Mouse (Mus musculus) liver, postnatal 0 days (tissue): ENCODE results near the gene Gm5475. TPM values are rescaled to one million over a fixed set of nuclear protein-coding genes. Genes with fewer than 3 reads are reported as not detected.
A peak's percentile ranks its signal among the peaks of the same experiment; 100 is the strongest.

Source experiments
- ATAC-seq: fragments of 200-750 bp; cut with Nextera tagmentation; 2 replicates; pipeline ENCODE4 v1.8.0; 2017; ENCODE audit warnings: mild to moderate bottlenecking, moderate library complexity
- DNase-seq: peaks from one replicate; pipeline ENCODE4 v3.0.0-alpha.2; 2016
- H3K27ac ChIP-seq: fragments of 300-500 bp; sonication (generic); 2 replicates; pipeline ENCODE4 v1.5.1; 2014; ENCODE audit warnings: antibody characterized with exemption, moderate library complexity, mild to moderate bottlenecking, low read depth
- H3K27me3 ChIP-seq: fragments of 300-500 bp; sonication (generic); 2 replicates; pipeline ENCODE4 v1.6.1; 2014; ENCODE audit warnings: low read length, control low read depth, mixed read lengths; ENCODE audit not compliant: insufficient read depth
- H3K36me3 ChIP-seq: fragments of 300-500 bp; sonication (generic); replicated peaks from 2 replicates; pipeline ENCODE4 v1.6.1; 2014; ENCODE audit warnings: mild to moderate bottlenecking, control low read depth, low read length, moderate library complexity, mixed read lengths; ENCODE audit not compliant: insufficient read depth
- H3K4me1 ChIP-seq: fragments of 300-500 bp; sonication (generic); 2 replicates; pipeline ENCODE4 v1.6.1; 2014; ENCODE audit warnings: antibody characterized with exemption, mild to moderate bottlenecking, control low read depth; ENCODE audit not compliant: insufficient read depth
- H3K4me2 ChIP-seq: fragments of 300-500 bp; sonication (generic); 2 replicates; pipeline ENCODE4 v1.6.1; 2014; ENCODE audit warnings: low read depth, mild to moderate bottlenecking, low read length, moderate library complexity, mixed read lengths
- H3K4me3 ChIP-seq: fragments of 300-500 bp; sonication (generic); 2 replicates; pipeline ENCODE4 v1.5.1; 2014; ENCODE audit warnings: low read depth, low read length
- H3K9ac ChIP-seq: fragments of 300-500 bp; sonication (generic); replicated peaks from 2 replicates; pipeline ENCODE4 v1.6.1; 2014; ENCODE audit warnings: mild to moderate bottlenecking, moderate library complexity
- H3K9me3 ChIP-seq: fragments of 300-500 bp; sonication (generic); 2 replicates; pipeline ENCODE4 v1.6.1; 2016; ENCODE audit warnings: mild to moderate bottlenecking, control low read depth, low read length, mixed read lengths
- CTCF ChIP-seq: sonication (generic); IDR thresholded peaks from 2 replicates; pipeline ENCODE4 v1.5.1; 2016; ENCODE audit warnings: antibody characterized with exemption, low read depth
- EP300 ChIP-seq: IDR thresholded peaks from 2 replicates; pipeline ENCODE4 v1.6.1; 2016; ENCODE audit warnings: antibody characterized with exemption, low read depth, mild to moderate bottlenecking
- WGBS: fragments of 180-500 bp; shearing (Covaris S2); extraction: QIAGEN DNeasy Blood & Tissue Kit; methylation state at CpG from one replicate; pipeline ENCODE4 v1.1.7; 2014; ENCODE audit not compliant: insufficient replicate concordance; 5-methylcytosine and 5-hydroxymethylcytosine counted together
- polyA plus RNA-seq: library from polyadenylated mRNA; unstranded; fragments of >200 nt; fragmentation: Nextera tagmentation; extraction: Ambion mirVana; gene quantifications from 2 replicates; pipeline ENCODE4 v1.2.1, GENCODE M21; 2015

The Gm5475 gene
- polyA plus RNA-seq, 1 experiment from 2014 or later = 0.04 TPM

GRCm38 (mm10) chr15:100433234-100433633 is 11.3 kb downstream of the Gm5475 start:
- no peak overlapping the region for H3K4me2 ChIP-seq
- no peak for DNase-seq
- H3K27me3 ChIP-seq = no peaks in the 10 kb centered on the region
- no peak overlapping the region for H3K27ac ChIP-seq
- no peak overlapping the region for H3K9ac ChIP-seq
- 57% methylated on average over 4 of the region's 4 CpGs for WGBS
- H3K9me3 ChIP-seq = no peaks in the 10 kb centered on the region
- no peaks in the 10 kb centered on the region for H3K36me3 ChIP-seq
- peak; percentile 82 for ATAC-seq
- no peak overlapping the region for H3K4me3 ChIP-seq
- peaks cover 9% of the 10 kb centered on the region; the same call in 1 of the 2 replicates for H3K4me1 ChIP-seq
- TF ChIP-seq CTCF (no peak), EP300 (peak; percentile 49)

DNA sequence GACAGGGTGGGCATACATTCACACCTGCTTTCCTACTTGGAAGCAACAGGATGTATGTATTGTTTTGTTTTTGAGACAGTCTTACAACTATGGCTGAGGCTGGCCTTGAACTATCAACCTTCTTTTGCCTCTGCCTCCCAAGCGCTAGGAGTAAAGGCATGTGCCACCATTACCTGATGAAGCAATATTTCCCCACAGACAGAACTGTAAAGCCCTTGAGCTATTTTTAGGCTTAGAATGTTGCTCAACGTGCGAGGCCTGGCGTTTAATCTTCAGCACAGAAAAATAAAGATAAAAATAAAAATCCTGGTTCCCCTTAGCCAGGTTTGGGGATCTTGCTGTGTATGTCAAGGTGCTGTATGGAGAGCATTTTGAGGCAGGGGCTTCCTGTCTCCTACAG is 14.2 kb downstream of the Gm5475 start:
- H3K9me3 ChIP-seq = no peaks in the 10 kb centered on the region
- no peaks in the 10 kb centered on the region for H3K36me3 ChIP-seq
- peaks cover 9% of the 10 kb centered on the region; the same call in 1 of the 2 replicates for H3K4me1 ChIP-seq
- 33% methylated on average over 4 of the region's 4 CpGs for WGBS
- ATAC-seq = peak; percentile 43; the same call in 1 of the 2 replicates
- DNase-seq = no peak
- H3K4me2 ChIP-seq = no peak overlapping the region
- H3K9ac ChIP-seq = no peak overlapping the region
- no peak overlapping the region for H3K4me3 ChIP-seq
- H3K27me3 ChIP-seq = no peaks in the 10 kb centered on the region
- TF ChIP-seq EP300 = no peak
- no peak for TF ChIP-seq CTCF
- H3K27ac ChIP-seq = 0 out of 2 replicates have a peak overlapping the region, but pooled peaks have one; percentile 44

DNA sequence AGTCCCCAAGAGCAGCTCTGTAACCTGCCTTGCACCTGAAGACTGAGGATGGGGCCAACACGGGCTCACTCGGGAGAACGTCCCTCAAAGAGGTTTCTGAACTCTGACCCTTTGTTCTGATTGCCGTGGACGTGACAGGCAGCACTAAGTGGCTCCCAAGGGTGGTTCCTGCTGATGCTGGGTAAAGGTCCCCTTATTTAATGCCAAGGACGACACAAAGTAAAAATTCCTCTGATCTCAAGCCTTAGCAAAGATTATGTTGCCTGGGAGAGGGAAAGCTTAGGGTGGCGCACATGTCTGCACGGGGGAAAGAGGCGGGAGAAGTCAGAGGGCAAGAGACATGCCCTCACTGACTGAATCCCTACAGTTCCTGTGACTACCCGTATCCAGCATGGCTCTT is 14.6 kb downstream of the Gm5475 start:
- 0 out of 2 replicates have a peak overlapping the region, but pooled peaks have one; percentile 44 for H3K27ac ChIP-seq
- no peaks in the 10 kb centered on the region for H3K9me3 ChIP-seq
- 57% methylated on average over 10 of the region's 10 CpGs for WGBS
- no peak overlapping the region for H3K4me3 ChIP-seq
- DNase-seq (no peak), ATAC-seq (peak; percentile 35; the same call in 1 of the 2 replicates)
- H3K4me2 ChIP-seq = no peak overlapping the region
- no peaks in the 10 kb centered on the region for H3K36me3 ChIP-seq
- H3K27me3 ChIP-seq = no peaks in the 10 kb centered on the region
- TF ChIP-seq CTCF (no peak), EP300 (no peak)
- peaks cover 9% of the 10 kb centered on the region; the same call in 1 of the 2 replicates for H3K4me1 ChIP-seq
- no peak overlapping the region for H3K9ac ChIP-seq

GRCm38 (mm10) chr15:100443126-100443922 is 21.4 kb downstream of the Gm5475 start:
- TF ChIP-seq EP300 (no peak), CTCF (no peak)
- WGBS = 2% methylated on average over 21 of the region's 31 CpGs
- H3K27ac ChIP-seq = peak overlapping the region; percentile 76

GRCm38 (mm10) chr15:100446887-100447286 is 24.9 kb downstream of the Gm5475 start:
- Histone ChIP-seq H3K9ac (no peak overlapping the region), H3K4me1 (peaks cover 9% of the 10 kb centered on the region), H3K36me3 (no peaks in the 10 kb centered on the region), H3K27ac (no peak overlapping the region), H3K27me3 (no peaks in the 10 kb centered on the region), H3K4me2 (no peak overlapping the region), H3K4me3 (no peak overlapping the region), H3K9me3 (no peaks in the 10 kb centered on the region)
- no peak for TF ChIP-seq EP300
- WGBS = 26% methylated on average over 2 of the region's 2 CpGs
- ATAC-seq = no peak
- no peak for DNase-seq

More at GRCm38 (mm10) chr15:100443126-100443922, 21.4 kb downstream of the Gm5475 start:
- peak overlapping the region; percentile 42 for H3K4me3 ChIP-seq
- no peaks in the 10 kb centered on the region for H3K36me3 ChIP-seq
- ATAC-seq = peak; percentile 97
- H3K9ac ChIP-seq = peak overlapping the region; percentile 63
- H3K4me2 ChIP-seq = peak overlapping the region; percentile 78
- peak; percentile 87 for DNase-seq
- H3K4me1 ChIP-seq = peaks cover 9% of the 10 kb centered on the region
- H3K27me3 ChIP-seq = no peaks in the 10 kb centered on the region
- no peaks in the 10 kb centered on the region for H3K9me3 ChIP-seq

GRCm38 (mm10) chr15:100448572-100448971 is 26.6 kb downstream of the Gm5475 start:
- no peak overlapping the region for H3K27ac ChIP-seq
- DNase-seq (no peak), ATAC-seq (no peak)
- H3K4me1 ChIP-seq = peaks cover 7% of the 10 kb centered on the region
- H3K27me3 ChIP-seq = no peaks in the 10 kb centered on the region
- no peaks in the 10 kb centered on the region for H3K36me3 ChIP-seq
- H3K9me3 ChIP-seq = no peaks in the 10 kb centered on the region
- no peak overlapping the region for H3K4me2 ChIP-seq
- no peak overlapping the region for H3K4me3 ChIP-seq
- TF ChIP-seq EP300 = no peak
- TF ChIP-seq CTCF = 0 out of 2 replicates have a peak, but pooled peaks have one; percentile 15
- 83% methylated on average over 4 of the region's 4 CpGs for WGBS
- H3K9ac ChIP-seq = no peak overlapping the region
